Mouse (Mus musculus) Patski (cell line): ENCODE results near the gene Gin1. TPM values are rescaled to one million over a fixed set of nuclear protein-coding genes. Genes with fewer than 3 reads are reported as not detected.

ENCODE experiments used
- ATAC-seq: fragments of 100-300 bp; one replicate; pipeline ENCODE4 v1.8.0; 2021
- CTCF ChIA-PET: fragments of 350-600 bp; sonication (Branson Sonifier 250); formaldehyde crosslinking; loops from one replicate; lab custom pipeline; 2022; ENCODE audit warnings: inconsistent platforms; lab: Charles Lee
- POLR2A ChIA-PET: fragments of 350-600 bp; sonication (Branson Sonifier 250); formaldehyde crosslinking; loops from one replicate; lab custom pipeline; 2022; ENCODE audit warnings: antibody characterized with exemption, inconsistent platforms; lab: Charles Lee
- DNase-seq: peaks from one replicate; pipeline ENCODE4 v3.0.0-alpha.2; 2011; ENCODE audit warnings: low read depth, low spot score
- H3K27me3 ChIP-seq: fragments of 371-371 bp; one replicate; pipeline ENCODE4 v1.5.1; 2021
- CTCF ChIP-seq: fragments of 100-300 bp; IDR thresholded peaks from one replicate; pipeline ENCODE4 v1.5.1; 2021
- in situ Hi-C: fragments of 300-500 bp; cut with MboI; formaldehyde crosslinking; loops from 3 replicates; pipeline ENCODE4 v1.11.1; 2018; ENCODE audit warnings: low pct_unique_long_range_greater_than_20kb, mixed read lengths
- polyA plus RNA-seq: library from polyadenylated mRNA; unstranded; gene quantifications from one replicate; pipeline ENCODE4 v1.2.3, GENCODE M21; 2021

The Gin1 gene
- polyA plus RNA-seq, 1 experiment from 2014 or later, result 9.5 TPM

DNA sequence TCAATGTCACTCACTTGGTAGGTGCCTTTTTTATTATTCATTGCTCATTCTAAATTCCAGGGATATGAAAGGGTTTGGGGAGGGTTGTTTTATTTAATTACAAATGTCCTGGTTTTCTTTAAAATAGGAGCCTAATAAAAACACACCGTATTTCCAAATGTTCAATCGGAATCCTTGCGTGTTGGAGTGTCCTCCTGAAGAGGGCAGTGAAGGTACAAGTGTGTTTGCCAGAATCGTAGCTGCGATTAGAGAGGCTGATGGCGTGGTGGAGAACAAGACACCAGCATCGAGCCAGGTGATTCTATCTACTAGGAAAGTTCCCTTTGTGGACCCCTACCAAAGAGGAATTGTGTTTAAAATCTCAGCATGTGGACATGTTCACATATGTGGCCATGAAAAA, 15.0 kb downstream of the Gin1 start:
- ChIA-PET CTCF (interaction anchor here (2.4 kb wide), 1 partner anchor 14 kb away, joined by 8 read pairs; the partner anchor contains the start of genes Gin1 and Ppip5k2), POLR2A (no interaction called here)
- no peak for TF ChIP-seq CTCF
- H3K27me3 ChIP-seq, result no peaks in the 10 kb centered on the region
- no peak for DNase-seq
- in situ Hi-C loops, result no loop called here
- no peak for ATAC-seq

DNA sequence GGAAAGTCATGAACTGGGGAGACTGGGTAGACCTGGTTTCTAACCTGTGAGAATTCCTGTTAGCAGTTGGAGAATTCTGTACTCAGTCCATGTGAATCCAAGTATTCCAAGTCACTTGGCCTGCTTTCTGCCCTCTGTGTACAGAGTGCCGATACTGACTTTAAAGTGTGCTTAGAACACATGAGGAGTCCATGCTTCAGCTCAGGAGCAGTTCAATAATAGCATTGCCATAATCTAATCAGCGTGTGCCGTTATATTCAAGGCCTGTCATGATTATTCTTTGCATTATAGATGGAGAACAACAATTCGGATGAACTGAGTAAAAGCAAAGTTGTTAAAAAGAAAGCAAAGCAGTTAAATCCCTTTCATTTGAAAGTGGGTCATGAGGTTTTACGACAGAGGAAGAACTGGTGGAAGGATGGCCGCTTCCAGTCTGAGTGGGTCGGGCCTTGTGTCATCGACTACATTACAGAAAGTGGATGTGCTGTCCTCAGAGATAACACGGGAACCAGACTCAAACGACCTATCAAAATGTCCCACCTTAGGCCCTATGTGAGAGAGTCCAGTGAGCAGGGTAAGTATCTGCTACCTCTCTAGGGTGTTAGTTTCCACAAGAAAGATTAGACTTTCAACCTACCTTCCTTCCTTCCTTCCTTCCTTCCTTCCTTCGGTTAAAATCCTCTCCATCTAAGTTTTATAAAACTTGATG, 15.9 kb downstream of the Gin1 start:
- DNase-seq, result no peak
- CTCF ChIA-PET, result no interaction called here
- TF ChIP-seq CTCF, result no peak
- POLR2A ChIA-PET, result no interaction called here
- ATAC-seq, result no peak
- in situ Hi-C loops, result no loop called here
- no peaks in the 10 kb centered on the region for H3K27me3 ChIP-seq

DNA sequence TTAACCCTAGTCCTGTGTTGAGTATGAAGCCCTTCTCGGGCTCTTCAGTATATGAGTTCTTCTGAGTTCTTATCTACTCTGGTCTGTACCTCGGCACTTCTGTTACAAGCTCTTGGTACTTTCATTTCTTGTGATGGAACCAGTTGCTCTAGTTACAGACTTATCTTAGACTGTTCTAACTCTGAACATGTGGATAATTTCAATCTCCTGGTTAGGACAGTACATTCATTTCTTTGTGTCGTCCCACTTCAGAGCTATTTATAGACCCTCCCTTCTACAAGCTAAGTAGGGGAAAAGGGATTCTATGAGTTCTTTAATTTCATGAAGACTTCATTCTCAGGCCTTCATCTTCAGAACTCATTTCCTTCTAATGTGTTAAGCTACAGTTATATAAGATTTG, 17.7 kb downstream of the Gin1 start:
- no peaks in the 10 kb centered on the region for H3K27me3 ChIP-seq
- POLR2A ChIA-PET, result no interaction called here
- in situ Hi-C loops, result no loop called here
- no peak for TF ChIP-seq CTCF
- CTCF ChIA-PET, result interaction anchor here (1.1 to 2.0 kb wide), 4 partner anchors 11 to 23 kb away, joined by 3 to 7 read pairs (median 4); no protein-coding TSS in a partner anchor
- DNase-seq, result no peak
- no peak for ATAC-seq

DNA sequence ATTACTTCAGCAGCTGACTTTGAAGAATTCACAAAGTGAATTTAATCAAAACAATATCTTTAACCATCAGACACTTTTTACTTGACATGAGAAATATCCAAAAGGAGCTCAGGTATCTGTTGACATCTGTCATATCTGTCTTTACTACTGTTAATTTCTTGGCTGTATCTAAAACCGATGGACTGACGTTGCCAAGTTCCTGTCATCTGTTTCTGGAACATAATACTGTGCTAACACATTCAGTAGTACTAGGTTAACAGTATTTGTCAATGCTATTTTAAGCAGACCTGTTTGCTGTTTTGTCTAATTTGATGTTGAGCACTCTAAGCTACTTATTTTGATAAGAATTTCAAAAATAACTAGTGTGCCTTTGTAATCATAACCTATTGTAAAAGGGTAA, 18.5 kb downstream of the Gin1 start:
- ChIA-PET POLR2A (no interaction called here), CTCF (interaction anchor here (1.1 to 2.0 kb wide), 3 partner anchors 11 to 23 kb away, joined by 3 to 7 read pairs (median 6); no protein-coding TSS in a partner anchor)
- DNase-seq (no peak), ATAC-seq (no peak)
- no peaks in the 10 kb centered on the region for H3K27me3 ChIP-seq
- TF ChIP-seq CTCF, result no peak
- in situ Hi-C loops, result no loop called here

DNA sequence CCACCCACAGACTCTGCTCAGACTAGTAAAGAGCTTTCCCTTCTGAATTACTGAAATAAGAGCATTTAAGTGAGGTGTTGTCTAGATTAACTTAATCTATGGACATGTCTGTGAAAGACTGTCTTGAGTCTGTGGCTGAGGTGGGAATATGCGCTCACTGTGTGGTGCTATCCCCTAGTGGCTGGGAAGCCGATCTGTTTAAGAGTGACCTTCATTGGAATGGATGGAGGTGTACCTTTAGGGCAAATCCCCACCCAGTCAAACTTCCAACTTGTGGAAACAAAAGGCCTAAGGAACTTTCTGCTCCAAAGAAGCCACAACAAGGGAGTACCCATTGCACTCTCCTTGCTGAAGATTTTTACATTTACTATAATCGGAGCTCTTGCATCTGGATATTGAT, 24.1 kb downstream of the Gin1 start:
- no peak for TF ChIP-seq CTCF
- no peak for DNase-seq

DNA sequence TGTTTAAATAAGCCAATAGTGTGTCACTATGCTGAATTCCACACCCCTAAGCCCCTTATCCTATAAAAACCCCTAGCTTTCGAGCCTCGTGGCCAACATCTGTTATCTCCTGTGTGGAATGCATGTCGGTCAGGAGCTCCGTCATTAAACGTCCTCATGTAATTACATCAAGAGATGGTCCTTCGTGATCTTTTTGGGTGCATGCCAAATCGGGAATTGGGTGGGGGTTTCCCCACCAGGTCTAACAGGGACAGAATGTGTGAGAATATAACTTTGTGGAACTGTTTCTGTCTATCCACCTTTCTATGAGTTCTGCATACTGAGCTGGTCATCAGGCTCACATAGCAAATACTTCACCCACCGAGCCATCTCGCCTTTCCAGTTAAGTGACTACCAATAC, 26.0 kb downstream of the Gin1 start:
- in situ Hi-C loops, result no loop called here

More for the DNA sequence above, 24.1 kb downstream of the Gin1 start:
- in situ Hi-C loops, result no loop called here
- no peaks in the 10 kb centered on the region for H3K27me3 ChIP-seq
- ChIA-PET POLR2A (no interaction called here), CTCF (interaction anchor here (1.4 kb wide), 1 partner anchor 11 kb away, joined by 4 read pairs; no protein-coding TSS in a partner anchor)
- ATAC-seq, result no peak

DNA sequence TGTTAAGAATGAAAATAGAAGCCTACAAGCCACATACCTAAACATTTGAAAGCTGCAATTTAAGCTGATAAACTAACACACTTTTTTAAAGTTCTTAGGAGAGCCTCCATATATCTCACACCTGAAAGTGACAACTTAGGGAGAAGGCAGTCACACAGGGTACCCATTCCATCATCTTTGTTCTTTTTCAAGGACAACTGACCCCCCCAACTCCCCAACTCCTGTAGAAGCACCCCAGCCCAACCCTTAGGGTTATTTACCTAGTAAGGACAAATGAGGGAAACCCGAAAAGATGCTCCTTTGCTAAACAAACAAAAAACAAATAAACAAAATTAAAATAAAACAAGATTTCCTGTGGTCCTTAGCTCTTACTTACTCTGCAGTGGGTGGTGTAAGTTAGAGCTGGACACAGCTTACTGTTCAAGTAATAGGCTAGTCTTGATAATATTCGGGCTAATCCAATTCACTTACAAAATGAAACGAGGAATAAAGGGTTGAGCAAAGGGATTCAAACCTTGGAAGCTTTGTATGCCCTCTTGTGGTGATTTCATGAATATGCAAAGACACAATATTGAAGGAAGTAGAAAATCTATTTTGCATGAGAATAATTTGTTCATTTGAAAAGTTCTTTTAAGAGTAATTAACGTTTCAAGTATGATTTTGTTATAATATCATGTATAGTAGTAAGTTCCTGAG, 32.4 kb downstream of the Gin1 start:
- DNase-seq (no peak), ATAC-seq (peak; percentile 54)
- in situ Hi-C loops, result loop anchor here (10.0 kb wide), 1 partner anchor 958 kb away; no protein-coding TSS in a partner anchor
- CTCF ChIA-PET, result interaction anchor here (0.8 to 1.5 kb wide), 10 partner anchors 8 to 548 kb away, joined by 3 to 7 read pairs (median 3); partner anchors contain the start of gene Ppip5k2
- no peaks in the 10 kb centered on the region for H3K27me3 ChIP-seq
- peak; percentile 58 for TF ChIP-seq CTCF
- POLR2A ChIA-PET, result no interaction called here

More for the DNA sequence above, 26.0 kb downstream of the Gin1 start:
- no peak for ATAC-seq
- POLR2A ChIA-PET, result no interaction called here
- H3K27me3 ChIP-seq, result no peaks in the 10 kb centered on the region
- no peak for TF ChIP-seq CTCF
- CTCF ChIA-PET, result interaction anchor here (1.8 kb wide), 1 partner anchor 15 kb away, joined by 4 read pairs; no protein-coding TSS in a partner anchor
- DNase-seq, result no peak

DNA sequence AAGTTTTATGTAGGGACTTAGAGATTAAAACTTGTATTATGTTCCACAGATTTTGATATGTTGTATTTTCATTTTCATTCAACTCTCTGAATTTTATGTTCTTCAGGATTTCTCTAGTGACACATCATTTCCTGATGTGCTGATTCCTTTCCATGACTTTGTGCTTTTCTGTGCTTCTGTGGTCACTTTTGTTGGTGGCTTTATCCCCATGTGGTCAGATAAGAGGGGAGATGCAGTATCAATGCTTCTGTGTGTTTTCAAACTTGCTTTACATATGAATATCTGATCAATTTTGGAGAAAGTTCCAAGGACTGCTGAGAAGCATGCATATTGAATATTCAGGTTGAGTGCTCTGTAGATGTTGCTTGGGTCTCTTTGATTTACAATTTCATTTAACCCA, 34.5 kb downstream of the Gin1 start:
- ATAC-seq (no peak), DNase-seq (no peak)
- in situ Hi-C loops, result loop anchor here (10.0 kb wide), 1 partner anchor 960 kb away; no protein-coding TSS in a partner anchor
- TF ChIP-seq CTCF, result no peak
- POLR2A ChIA-PET, result no interaction called here
- CTCF ChIA-PET, result interaction anchor here (1.1 kb wide), 1 partner anchor 375 kb away, joined by 3 read pairs; no protein-coding TSS in a partner anchor
- no peaks in the 10 kb centered on the region for H3K27me3 ChIP-seq

DNA sequence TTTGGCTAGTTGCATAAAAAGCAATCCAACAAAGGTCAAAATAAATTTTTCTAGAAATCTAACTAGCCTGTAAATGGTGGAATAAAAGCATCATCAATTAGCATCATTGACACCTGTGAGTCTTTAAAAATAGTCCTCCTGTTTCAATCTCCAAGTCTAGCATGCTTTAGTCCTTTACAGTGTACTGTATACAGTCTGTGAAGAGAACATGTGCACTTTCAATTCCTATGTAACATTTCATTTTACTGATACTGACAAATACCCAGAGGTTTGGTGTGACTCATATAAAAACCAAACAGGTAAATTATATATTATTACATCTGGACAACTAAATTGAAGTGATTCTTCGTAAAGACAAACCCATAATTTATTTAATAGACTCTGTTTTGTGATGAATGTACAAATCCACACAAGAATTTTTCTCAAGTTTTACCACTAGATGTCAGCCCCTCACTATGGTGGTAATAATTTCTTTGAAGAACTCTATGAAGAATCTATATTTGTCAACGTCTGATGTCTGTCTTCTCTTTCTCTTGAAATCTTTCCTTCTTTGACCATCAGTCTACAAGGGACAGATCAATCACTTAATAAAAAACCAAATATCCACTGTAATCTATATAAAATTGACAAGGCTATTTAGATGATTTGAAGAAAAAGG, 39.4 kb downstream of the Gin1 start:
- in situ Hi-C loops, result loop anchor here (5.0 to 10.0 kb wide), 4 partner anchors 373 to 965 kb away; no protein-coding TSS in a partner anchor
- DNase-seq (no peak), ATAC-seq (no peak)
- no peaks in the 10 kb centered on the region for H3K27me3 ChIP-seq
- POLR2A ChIA-PET, result no interaction called here
- peak; percentile 46 for TF ChIP-seq CTCF
- CTCF ChIA-PET, result interaction anchor here (1.9 kb wide), 1 partner anchor 369 kb away, joined by 7 read pairs; no protein-coding TSS in a partner anchor

DNA sequence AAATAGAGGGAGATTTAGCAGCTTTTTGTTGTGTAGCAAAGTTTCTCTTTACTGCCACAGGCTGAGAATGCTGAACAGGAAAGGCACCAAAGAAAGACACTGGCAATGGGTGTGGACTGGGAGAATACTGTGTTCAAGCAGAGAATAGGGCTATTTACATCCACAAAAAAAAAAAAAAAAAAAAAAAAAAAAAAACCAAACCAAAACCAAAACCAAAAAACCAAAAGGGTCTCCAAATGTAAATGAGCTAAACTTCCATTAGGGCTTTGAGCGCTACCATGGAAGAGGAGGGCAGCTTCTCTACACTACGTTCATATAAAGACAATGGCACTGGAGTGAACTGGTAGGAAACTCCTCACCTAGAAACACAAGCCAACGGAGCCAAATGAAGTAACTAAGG, 51.3 kb downstream of the Gin1 start:
- in situ Hi-C loops, result no loop called here
- ChIA-PET POLR2A (interaction anchor here (0.6 kb wide), 1 partner anchor 337 kb away, joined by 3 read pairs; no protein-coding TSS in a partner anchor), CTCF (interaction anchor here (1.1 to 1.5 kb wide), 2 partner anchors 10 to 12 kb away, joined by 3 to 4 read pairs; no protein-coding TSS in a partner anchor)
- no peaks in the 10 kb centered on the region for H3K27me3 ChIP-seq
- DNase-seq (no peak), ATAC-seq (no peak)
- TF ChIP-seq CTCF, result no peak
